Mouse (Mus musculus): ENCODE data around the gene Aasdhppt. TPM values are rescaled to one million over a fixed set of nuclear protein-coding genes. Genes with fewer than 3 reads are reported as not detected.

The Aasdhppt gene
- total RNA-seq, 2 experiments from 2014 or later = 25.9 to 29.9 TPM

- intact Hi-C loops (cut with DNase I) = no loop called here
- Histone ChIP-seq H3K4me3 (no peak overlapping the region), H3K27ac (no peak overlapping the region)
- no peak for TF ChIP-seq CTCF (IDR thresholded peaks at IDR 0.05)
- DNase-seq (ENCODE audit: extremely low spot score in 1 of 2, low spot score in 2 of 2) = no peak
Measured at GRCm38 (mm10) chr9:4266881-4267280, 42.4 kb downstream of the Aasdhppt start.

DNA sequence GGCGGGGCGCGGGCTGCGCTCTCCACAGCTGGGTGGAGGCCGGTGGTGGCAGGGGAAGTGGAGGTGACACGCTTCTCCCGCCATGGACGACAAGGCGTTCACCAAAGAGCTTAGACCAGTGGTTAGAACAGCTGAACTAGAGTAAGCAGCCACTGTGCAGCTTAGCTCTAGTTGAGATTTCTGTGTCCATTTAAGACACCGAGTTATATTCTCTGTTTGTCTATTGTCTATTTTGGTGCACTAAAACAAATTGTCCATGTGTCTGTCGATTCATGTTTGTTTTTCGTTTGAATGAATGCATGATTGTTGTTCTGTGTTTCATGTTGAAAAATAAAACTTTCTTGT lies 48.6 kb downstream of the Aasdhppt start:
- DNase-seq (ENCODE audit: extremely low spot score in 1 of 2, low spot score in 2 of 2) = no peak
- no peak overlapping the region for H3K27ac ChIP-seq

GRCm38 (mm10) chr9:4259841-4260745 lies 49.2 kb downstream of the Aasdhppt start:
- peak overlapping the region; percentile 24 for H3K4me3 ChIP-seq
- DNase-seq (ENCODE audit: extremely low spot score in 1 of 2, low spot score in 2 of 2) = peak; percentile 32 to 68
- intact Hi-C loops (cut with DNase I) = no loop called here
- no peak for TF ChIP-seq CTCF (IDR thresholded peaks at IDR 0.05)
- H3K27ac ChIP-seq = no peak overlapping the region

More for the DNA sequence above, 48.6 kb downstream of the Aasdhppt start:
- intact Hi-C loops (cut with DNase I) = no loop called here
- no peak for TF ChIP-seq CTCF (IDR thresholded peaks at IDR 0.05)
- H3K4me3 ChIP-seq = peak overlapping the region; percentile 24

DNA sequence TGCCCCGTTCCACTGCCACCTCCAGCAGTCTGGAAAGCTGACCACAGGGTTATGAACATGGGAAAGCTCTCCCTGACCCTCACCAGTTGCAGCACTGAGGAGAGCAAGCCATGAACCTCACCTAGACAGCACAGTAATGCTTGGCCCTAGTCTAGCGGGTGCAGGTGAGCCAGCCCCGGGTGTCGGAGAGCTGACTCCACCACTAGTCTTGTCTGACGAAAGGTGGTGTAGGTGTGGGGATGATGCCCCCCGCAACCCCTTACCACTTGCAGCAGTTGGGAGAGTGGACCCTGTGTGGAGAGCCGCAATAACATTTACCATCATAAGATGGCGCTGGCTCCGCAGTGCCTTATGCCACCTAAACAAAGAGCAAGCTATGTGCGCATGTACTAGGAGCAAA lies 50.2 kb downstream of the Aasdhppt start:
- intact Hi-C loops (cut with DNase I) = no loop called here
- Histone ChIP-seq H3K4me3 (no peak overlapping the region), H3K27ac (no peak overlapping the region)
- TF ChIP-seq CTCF (IDR thresholded peaks at IDR 0.05) = no peak
- DNase-seq (ENCODE audit: extremely low spot score in 1 of 2, low spot score in 2 of 2) = no peak

Small RNA genes lying within 50 kb of the gene (microRNA-seq; reads per million reads assigned to microRNA genes)
- gene Gm22195 = 0 reads per million in 2 experiments

Other genes starting within 250 kb of the Aasdhppt start
- 10 to 100 TPM; 11.6 to 12.9 TPM for gene Kbtbd3, start 362 bp upstream of the Aasdhppt start, total RNA-seq (2021)
- gene Msantd4, start 67.1 kb upstream of the Aasdhppt start, total RNA-seq (2021) = 10 to 100 TPM; 56.0 to 56.7 TPM